Mouse (Mus musculus): ENCODE measurements at regions not wholly inside any gene's neighbourhood (a gene's known extent, or its start where the extent isn't known, plus 50 kb on each side); places are given as distances from the start of the nearest gene placed in this dataset.

DNA sequence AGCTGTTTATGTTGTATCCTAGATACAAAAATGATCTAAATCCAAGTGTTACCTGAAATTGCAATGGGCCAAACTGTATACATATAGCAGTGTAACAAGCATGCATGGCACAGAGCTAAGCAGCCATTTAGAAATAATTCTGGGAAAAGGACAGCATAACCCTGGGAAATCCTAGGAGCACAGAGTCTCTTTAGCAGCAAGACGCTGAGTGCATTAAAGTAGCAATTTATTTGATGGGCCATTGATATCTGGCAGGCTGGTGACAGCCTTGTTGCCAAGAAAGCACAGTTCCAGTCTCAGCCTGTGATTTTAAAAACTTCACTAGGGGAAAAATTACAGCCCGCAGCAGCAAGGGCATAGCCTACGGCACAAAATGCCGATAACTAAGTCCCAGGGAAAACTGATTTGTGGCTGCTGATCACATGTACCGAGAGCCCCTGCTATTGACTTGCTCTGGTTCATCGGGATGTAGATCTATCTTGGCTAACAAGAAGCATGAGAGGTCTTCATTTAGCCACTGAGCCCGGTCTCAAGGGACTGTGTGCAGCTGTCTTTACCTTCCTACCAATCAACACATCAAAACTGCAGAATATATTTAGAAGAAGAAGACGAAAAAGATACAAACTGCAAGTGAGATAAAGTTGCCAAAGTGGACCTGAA lies 531.1 kb upstream of the Pitx2 start:
- Histone ChIP-seq H3K9me3 (replicated peaks; ENCODE audit: low read length) (peaks cover 42% of the 10 kb centered on the region), H3K79me2 (replicated peaks; ENCODE audit: control insufficient read depth, extremely low read depth, insufficient read depth, poor library complexity, severe bottlenecking) (no peaks in the 10 kb centered on the region), H3K4me2 (ENCODE audit: insufficient read depth, low read depth, poor library complexity, severe bottlenecking) (no peak overlapping the region), H3K9ac (ENCODE audit: insufficient read depth, low read depth) (no peak overlapping the region), H3K27ac (ENCODE audit: insufficient read depth, low read depth) (no peak overlapping the region), H3K4me1 (ENCODE audit: control insufficient read depth in 1 of 2, insufficient read depth in 2 of 2) (no peaks in the 10 kb centered on the region), H3K36me3 (replicated peaks in 1 of 2; ENCODE audit: control insufficient read depth in 1 of 2, insufficient read depth in 1 of 2, low read length in 1 of 2) (no peaks in the 10 kb centered on the region), H3K27me3 (replicated peaks) (no peaks in the 10 kb centered on the region), H3K4me3 (replicated peaks in 1 of 3; ENCODE audit: low read depth in 2 of 3, low read length in 2 of 3, poor library complexity in 1 of 3) (no peak overlapping the region)
- DNase-seq (ENCODE audit: extremely low read depth) = no peak
- TF ChIP-seq UBTF (IDR thresholded peaks at IDR 0.05; ENCODE audit: low read depth, low read length) (no peak), EP300 (IDR thresholded peaks at IDR 0.05; ENCODE audit: low read length) (no peak), USF2 (conservative IDR thresholded peaks at IDR 0.05; ENCODE audit: low read depth, low read length) (no peak), USF1 (IDR thresholded peaks at IDR 0.05; ENCODE audit: low read depth, low read length) (no peak), PAX5 (IDR thresholded peaks at IDR 0.05; ENCODE audit: low read length) (no peak), ZKSCAN1 (IDR thresholded peaks at IDR 0.05; ENCODE audit: borderline replicate concordance, low read depth, low read length) (no peak), MEF2A (IDR thresholded peaks at IDR 0.05; ENCODE audit: borderline replicate concordance, low read depth, low read length) (no peak), CTCF (conservative IDR thresholded peaks at IDR 0.05 in 1 of 2, IDR thresholded peaks at IDR 0.05 in 1 of 2; ENCODE audit: low read depth in 2 of 2, low read length in 2 of 2) (no peak), JUND (conservative IDR thresholded peaks at IDR 0.05; ENCODE audit: low read depth, low read length) (no peak), BHLHE40 (IDR thresholded peaks at IDR 0.05; ENCODE audit: low read depth, low read length) (no peak), JUN (IDR thresholded peaks at IDR 0.05; ENCODE audit: insufficient read depth, low read depth, low read length) (no peak), MXI1 (IDR thresholded peaks at IDR 0.05; ENCODE audit: low read depth, low read length) (no peak)
- dilution Hi-C loops (cut with MboI; ENCODE audit: extremely low pct_ligation_motif_present, extremely low pct_unique_long_range_greater_than_20kb, low sequenced_read_pairs) = no loop called here
- in situ Hi-C loops (cut with MboI; ENCODE audit: low pct_ligation_motif_present, low pct_unique_long_range_greater_than_20kb, low sequenced_read_pairs) = no loop called here

- Histone ChIP-seq H3K4me2 (ENCODE audit: insufficient read depth, low read depth, poor library complexity, severe bottlenecking) (no peak overlapping the region), H3K9ac (ENCODE audit: insufficient read depth, low read depth) (no peak overlapping the region), H3K79me2 (replicated peaks; ENCODE audit: control insufficient read depth, extremely low read depth, insufficient read depth, poor library complexity, severe bottlenecking) (no peaks in the 10 kb centered on the region), H3K4me3 (replicated peaks in 1 of 3; ENCODE audit: low read depth in 2 of 3, low read length in 2 of 3, poor library complexity in 1 of 3) (no peak overlapping the region), H3K27me3 (replicated peaks) (no peaks in the 10 kb centered on the region), H3K27ac (ENCODE audit: insufficient read depth, low read depth) (no peak overlapping the region), H3K36me3 (replicated peaks in 1 of 2; ENCODE audit: control insufficient read depth in 1 of 2, insufficient read depth in 1 of 2, low read length in 1 of 2) (no peaks in the 10 kb centered on the region), H3K4me1 (ENCODE audit: control insufficient read depth in 1 of 2, insufficient read depth in 2 of 2) (no peaks in the 10 kb centered on the region), H3K9me3 (replicated peaks; ENCODE audit: low read length) (peaks cover 41% of the 10 kb centered on the region)
- TF ChIP-seq SMC3 (IDR thresholded peaks at IDR 0.05; ENCODE audit: low read depth, low read length) = no peak
- no peak for TF ChIP-seq RCOR1 (conservative IDR thresholded peaks at IDR 0.05; ENCODE audit: low read depth, low read length)
- TF ChIP-seq NRF1 (IDR thresholded peaks at IDR 0.05; ENCODE audit: low read depth, low read length) = no peak
- no peak for TF ChIP-seq POLR2A (IDR thresholded peaks at IDR 0.05; ENCODE audit: low read depth, low read length)
- TF ChIP-seq KAT2A (IDR thresholded peaks at IDR 0.05; ENCODE audit: insufficient replicate concordance, low read length) = no peak
- no peak for TF ChIP-seq MAZ (IDR thresholded peaks at IDR 0.05; ENCODE audit: low read depth, low read length)
- no peak for TF ChIP-seq UBTF (IDR thresholded peaks at IDR 0.05; ENCODE audit: low read depth, low read length)
- TF ChIP-seq POLR2AphosphoS2 (IDR thresholded peaks at IDR 0.05; ENCODE audit: low read depth, low read length) = no peak
- TF ChIP-seq MYC (IDR thresholded peaks at IDR 0.05; ENCODE audit: low read depth, low read length) = no peak
- TF ChIP-seq MEF2A (IDR thresholded peaks at IDR 0.05; ENCODE audit: borderline replicate concordance, low read depth, low read length) = no peak
- no peak for TF ChIP-seq PAX5 (IDR thresholded peaks at IDR 0.05; ENCODE audit: low read length)
- no peak for TF ChIP-seq ZC3H11A (IDR thresholded peaks at IDR 0.05; ENCODE audit: low read depth, low read length)
- TF ChIP-seq MAX (IDR thresholded peaks at IDR 0.05; ENCODE audit: low read length) = no peak
- no peak for TF ChIP-seq TCF12 (IDR thresholded peaks at IDR 0.05; ENCODE audit: low read depth, low read length)
- TF ChIP-seq GABPA (IDR thresholded peaks at IDR 0.05; ENCODE audit: insufficient replicate concordance, low read depth, low read length) = no peak
- no peak for TF ChIP-seq TBP (conservative IDR thresholded peaks at IDR 0.05; ENCODE audit: low read depth, low read length)
- TF ChIP-seq HCFC1 (IDR thresholded peaks at IDR 0.05; ENCODE audit: low read depth, low read length) = no peak
- in situ Hi-C loops (cut with MboI; ENCODE audit: low pct_ligation_motif_present, low pct_unique_long_range_greater_than_20kb, low sequenced_read_pairs) (no loop called here), dilution Hi-C loops (cut with MboI; ENCODE audit: extremely low pct_ligation_motif_present, extremely low pct_unique_long_range_greater_than_20kb, low sequenced_read_pairs) (no loop called here)
- DNase-seq (ENCODE audit: extremely low read depth) = no peak
Measured at GRCm38 (mm10) chr3:128665184-128665583, 534.5 kb upstream of the Pitx2 start.
